Mouse (Mus musculus): ENCODE data around the gene Zfp239.
"Not testable (repeated sequence)": the region's sequence is repeated elsewhere in the genome, so short reads cannot be mapped to it uniquely, and the experiment has no call there.

- TF ChIP-seq CTCF (IDR thresholded peaks at IDR 0.05; ENCODE audit: low read depth, low read length); POLR2AphosphoS5 (IDR thresholded peaks at IDR 0.05; ENCODE audit: insufficient replicate concordance, low read depth, low read length); TAL1 (conservative IDR thresholded peaks at IDR 0.05; ENCODE audit: low read depth, low read length): not testable (repeated sequence)
Observed at GRCm38 (mm10) chr6:117873450-117873849, 11.6 kb downstream of the Zfp239 start.

Data from G1E (cell line).